Mouse (Mus musculus) kidney, embryonic 14.5 days (tissue): Measurements from ENCODE around the gene Dnal4. TPM values are rescaled to one million over a fixed set of nuclear protein-coding genes. Genes with fewer than 3 reads are reported as not detected.
A peak's percentile ranks its signal among the peaks of the same experiment; 100 is the strongest.

Experiments used
- ATAC-seq: fragments of 200-750 bp; cut with Nextera tagmentation; 2 replicates; pipeline ENCODE4 v1.8.0; 2017; ENCODE audit warnings: moderate number of reproducible peaks, mild to moderate bottlenecking, moderate TSS enrichment, moderate library complexity; ENCODE audit not compliant: low FRiP score, low TSS enrichment
- H3K27ac ChIP-seq: fragments of 300-500 bp; sonication (generic); 2 replicates; pipeline ENCODE4 v1.5.1; 2014; ENCODE audit warnings: low read depth, mild to moderate bottlenecking, low read length, moderate library complexity, mixed read lengths
- H3K27me3 ChIP-seq: fragments of 300-500 bp; sonication (generic); 2 replicates; pipeline ENCODE4 v1.6.1; 2014; ENCODE audit warnings: mild to moderate bottlenecking, low read length; ENCODE audit not compliant: control insufficient read depth, insufficient read depth
- H3K36me3 ChIP-seq: fragments of 300-500 bp; sonication (generic); 2 replicates; pipeline ENCODE4 v1.6.1; 2014; ENCODE audit warnings: low read length, mixed read lengths; ENCODE audit not compliant: control insufficient read depth, insufficient read depth
- H3K4me1 ChIP-seq: fragments of 300-500 bp; sonication (generic); 2 replicates; pipeline ENCODE4 v1.6.1; 2014; ENCODE audit warnings: low read length, mixed read lengths; ENCODE audit not compliant: control insufficient read depth, insufficient read depth
- H3K4me2 ChIP-seq: fragments of 300-500 bp; sonication (generic); replicated peaks from 2 replicates; pipeline ENCODE4 v1.6.1; 2014; ENCODE audit warnings: low read depth, mild to moderate bottlenecking, low read length
- H3K4me3 ChIP-seq: fragments of 300-500 bp; sonication (generic); 2 replicates; pipeline ENCODE4 v1.5.1; 2014; ENCODE audit warnings: mild to moderate bottlenecking, low read length
- H3K9ac ChIP-seq: fragments of 300-500 bp; sonication (generic); 2 replicates; pipeline ENCODE4 v1.6.1; 2014; ENCODE audit warnings: low read depth, mild to moderate bottlenecking, low read length, moderate library complexity
- H3K9me3 ChIP-seq: fragments of 300-500 bp; sonication (generic); 2 replicates; pipeline ENCODE4 v1.6.1; 2016; ENCODE audit warnings: low read length; ENCODE audit not compliant: control insufficient read depth
- WGBS: fragments of 180-500 bp; shearing (Covaris S2); extraction: QIAGEN DNeasy Blood & Tissue Kit; methylation state at CpG from one replicate; pipeline ENCODE4 v1.1.7; 2014; 5-methylcytosine and 5-hydroxymethylcytosine counted together
- polyA plus RNA-seq: library from polyadenylated mRNA; unstranded; fragments of >200 nt; fragmentation: Nextera tagmentation; extraction: Ambion mirVana; gene quantifications from 2 replicates; pipeline ENCODE4 v1.2.1, GENCODE M21; 2014

The Dnal4 gene
- 60.1 and 61.6 TPM in 2 replicates for polyA plus RNA-seq

- H3K4me3 ChIP-seq, result no peak within 1 kb of the TSS
- no peaks in the 10 kb centered on the region for H3K36me3 ChIP-seq
- no peaks in the 10 kb centered on the region for H3K27me3 ChIP-seq
- no peak within 1 kb of the TSS for H3K9ac ChIP-seq
- H3K4me1 ChIP-seq, result peaks cover 7% of the 10 kb centered on the region; the same call in 1 of the 2 replicates
- no peak within 1 kb of the TSS for H3K27ac ChIP-seq
- H3K4me2 ChIP-seq, result no peak within 1 kb of the TSS
- no peaks in the 10 kb centered on the region for H3K9me3 ChIP-seq
- no peak for ATAC-seq
Observed at GRCm38 (mm10) chr15:79777749-79778148, at the start of gene Dnal4. Gene Dnal4 (minus strand): TSS chr15:79777849.

GRCm38 (mm10) chr15:79827061-79827777 lies 49.6 kb upstream of the Dnal4 start:
- H3K4me1 ChIP-seq, result peaks cover 39% of the 10 kb centered on the region
- H3K36me3 ChIP-seq, result peaks cover 51% of the 10 kb centered on the region
- no peak overlapping the region for H3K27ac ChIP-seq
- no peaks in the 10 kb centered on the region for H3K27me3 ChIP-seq
- H3K9me3 ChIP-seq, result no peaks in the 10 kb centered on the region
- no peak overlapping the region for H3K4me2 ChIP-seq
- 88% methylated on average over 14 of the region's 14 CpGs for WGBS
- H3K4me3 ChIP-seq, result no peak overlapping the region
- ATAC-seq, result no peak
- peak overlapping the region; percentile 7; the same call in 1 of the 2 replicates for H3K9ac ChIP-seq

- ATAC-seq, result no peak
- 84% methylated on average over 9 of the region's 9 CpGs for WGBS
- Histone ChIP-seq H3K4me2 (no peak overlapping the region), H3K27me3 (no peaks in the 10 kb centered on the region), H3K36me3 (peaks cover 44% of the 10 kb centered on the region), H3K9ac (no peak overlapping the region), H3K9me3 (no peaks in the 10 kb centered on the region), H3K4me3 (no peak overlapping the region), H3K27ac (no peak overlapping the region), H3K4me1 (peaks cover 35% of the 10 kb centered on the region)
Observed at GRCm38 (mm10) chr15:79826221-79826935, 48.7 kb upstream of the Dnal4 start.

GRCm38 (mm10) chr15:79825146-79825825 lies 47.6 kb upstream of the Dnal4 start:
- H3K27me3 ChIP-seq, result no peaks in the 10 kb centered on the region
- no peak for ATAC-seq
- H3K4me3 ChIP-seq, result no peak overlapping the region
- H3K9me3 ChIP-seq, result no peaks in the 10 kb centered on the region
- H3K9ac ChIP-seq, result no peak overlapping the region
- peaks cover 41% of the 10 kb centered on the region for H3K36me3 ChIP-seq
- H3K4me1 ChIP-seq, result peaks cover 35% of the 10 kb centered on the region
- WGBS, result 63% methylated on average over 14 of the region's 14 CpGs
- H3K4me2 ChIP-seq, result no peak overlapping the region
- no peak overlapping the region for H3K27ac ChIP-seq

- Histone ChIP-seq H3K4me2 (no peak overlapping the region), H3K27ac (no peak overlapping the region), H3K4me1 (peaks cover 21% of the 10 kb centered on the region), H3K27me3 (no peaks in the 10 kb centered on the region), H3K36me3 (peaks cover 37% of the 10 kb centered on the region), H3K9ac (no peak overlapping the region), H3K9me3 (no peaks in the 10 kb centered on the region), H3K4me3 (no peak overlapping the region)
- no peak for ATAC-seq
- 68% methylated on average over 19 of the region's 19 CpGs for WGBS
Observed at GRCm38 (mm10) chr15:79823588-79824280, 46.1 kb upstream of the Dnal4 start.

- Histone ChIP-seq H3K4me2 (no peak overlapping the region), H3K4me3 (no peak overlapping the region), H3K9me3 (no peaks in the 10 kb centered on the region), H3K9ac (no peak overlapping the region), H3K27me3 (no peaks in the 10 kb centered on the region), H3K36me3 (peaks cover 28% of the 10 kb centered on the region), H3K4me1 (peaks cover 14% of the 10 kb centered on the region), H3K27ac (no peak overlapping the region)
- WGBS, result 57% methylated on average over 13 of the region's 13 CpGs
- ATAC-seq, result no peak
Observed at GRCm38 (mm10) chr15:79822265-79823199, 44.9 kb upstream of the Dnal4 start.

- H3K36me3 ChIP-seq, result peaks cover 7% of the 10 kb centered on the region
- WGBS, result 91% methylated on average over 4 of the region's 4 CpGs
- no peak overlapping the region for H3K4me2 ChIP-seq
- H3K27ac ChIP-seq, result no peak overlapping the region
- H3K4me3 ChIP-seq, result no peak overlapping the region
- ATAC-seq, result no peak
- no peaks in the 10 kb centered on the region for H3K9me3 ChIP-seq
- no peaks in the 10 kb centered on the region for H3K27me3 ChIP-seq
- no peak overlapping the region for H3K9ac ChIP-seq
- H3K4me1 ChIP-seq, result peaks cover 9% of the 10 kb centered on the region
Observed at GRCm38 (mm10) chr15:79818325-79818724, 40.7 kb upstream of the Dnal4 start.

- Histone ChIP-seq H3K4me3 (no peak overlapping the region), H3K27ac (no peak overlapping the region), H3K4me1 (no peaks in the 10 kb centered on the region), H3K9me3 (no peaks in the 10 kb centered on the region), H3K4me2 (no peak overlapping the region), H3K27me3 (0 out of 2 replicates have a peak, but pooled peaks cover 5% of the 10 kb centered on the region), H3K9ac (no peak overlapping the region), H3K36me3 (no peaks in the 10 kb centered on the region)
- WGBS, result 40% methylated on average over 8 of the region's 8 CpGs
- no peak for ATAC-seq
Observed at GRCm38 (mm10) chr15:79813666-79814258, 36.1 kb upstream of the Dnal4 start.
